Mouse (Mus musculus) layer of hippocampus, adult 9-10 months (tissue): ENCODE measurements at regions not wholly inside any gene's neighbourhood (a gene's known extent, or its start where the extent isn't known, plus 50 kb on each side); places are given as distances from the start of the nearest gene placed in this dataset.
A peak's percentile ranks its signal among the peaks of the same experiment; 100 is the strongest.

Source experiments
- DNase-seq: peaks from one replicate; pipeline ENCODE4 v3.0.0; 2022; ENCODE audit warnings: low spot score

DNA sequence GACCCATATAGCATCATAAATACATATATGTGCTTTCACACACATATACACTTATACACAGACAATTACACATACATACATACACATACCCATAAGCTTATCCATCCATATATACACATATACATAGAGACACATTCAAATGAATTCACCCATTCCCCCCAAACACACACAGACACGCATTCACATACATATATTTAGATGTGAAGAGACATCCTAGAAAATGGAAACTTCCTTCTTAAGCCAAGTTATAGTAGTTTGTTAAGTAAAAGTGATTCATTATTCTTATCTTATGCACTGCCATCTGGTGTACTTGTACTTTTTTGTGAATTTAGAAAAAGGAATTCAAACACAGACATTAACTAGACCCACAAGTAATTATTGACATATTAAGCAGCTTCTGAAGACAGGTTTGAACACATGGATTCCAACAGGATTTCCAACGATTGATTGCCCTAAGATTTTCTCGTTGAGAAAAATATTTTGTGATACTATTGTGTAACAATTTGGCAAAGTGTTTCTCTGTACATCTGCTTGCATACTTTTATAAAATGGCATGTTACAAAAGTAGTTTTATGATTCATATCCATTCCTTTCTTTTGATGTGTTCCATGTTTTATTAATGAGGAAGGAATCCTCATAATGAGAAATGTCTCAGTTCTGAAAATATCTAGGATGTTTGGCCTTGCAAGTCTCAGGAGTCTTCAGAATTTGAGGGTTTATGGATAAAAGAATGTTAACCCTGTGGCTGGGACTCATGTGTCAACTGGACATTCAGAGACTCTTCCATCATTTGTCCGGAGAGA, 1161.5 kb upstream of the Apob start:
- DNase-seq, result peak; percentile 17

DNA sequence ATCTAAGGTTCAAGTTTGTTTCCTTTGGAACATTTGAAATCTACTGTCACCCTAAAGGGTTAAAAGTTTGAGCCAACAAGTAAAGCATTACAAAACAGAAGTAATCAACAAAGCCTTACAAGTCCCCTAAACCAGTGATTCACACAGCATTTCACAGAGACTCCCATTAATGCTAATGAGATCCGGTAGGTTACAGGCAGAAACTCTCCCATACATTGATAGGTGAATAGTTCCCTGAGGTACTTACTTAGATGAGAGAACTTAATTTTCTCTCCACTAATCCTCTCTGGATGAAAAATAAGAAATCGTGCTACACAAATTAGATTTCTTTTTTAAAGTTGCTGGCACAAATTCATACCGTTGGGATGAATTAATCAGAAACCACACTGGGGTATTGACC, 1144.5 kb upstream of the Apob start:
- DNase-seq, result no peak

DNA sequence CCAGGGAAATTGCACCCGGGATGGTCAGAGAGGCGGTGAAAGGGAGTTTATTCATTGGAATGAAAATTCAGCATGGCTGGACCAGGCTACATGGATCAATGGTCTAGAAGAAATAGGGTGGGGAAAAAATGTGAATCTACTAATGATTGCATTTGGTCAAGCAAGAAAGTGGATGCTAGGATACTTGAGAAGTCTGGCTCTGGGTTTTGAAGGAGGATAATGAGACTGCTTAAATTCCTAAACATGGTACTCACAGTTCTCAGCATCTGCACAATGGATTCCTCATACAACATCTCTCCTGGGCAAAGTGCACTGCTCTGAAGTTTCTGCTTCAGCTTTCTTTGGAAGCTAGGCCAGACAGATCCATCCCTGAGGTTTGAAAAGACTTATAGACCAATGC, 1139.9 kb upstream of the Apob start:
- DNase-seq, result no peak

DNA sequence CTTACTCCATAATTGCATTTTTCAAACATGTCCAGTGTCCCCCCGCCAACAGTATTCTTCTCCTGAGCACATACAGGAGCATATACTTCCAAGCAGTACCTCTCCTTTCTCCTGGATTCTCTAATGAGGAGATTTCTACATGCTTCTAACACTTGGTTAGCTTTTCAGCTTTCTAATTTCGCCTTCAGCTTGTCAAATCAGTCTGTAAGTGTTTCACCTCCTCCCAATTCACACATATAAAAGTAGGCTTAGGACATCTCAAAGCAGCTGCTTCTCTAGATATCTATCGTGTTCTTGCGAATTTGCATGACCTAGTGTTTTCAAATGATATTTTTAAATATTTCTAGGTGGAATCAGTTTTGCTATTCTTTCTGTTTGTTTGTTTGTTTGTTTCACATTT, 1129.0 kb upstream of the Apob start:
- DNase-seq, result no peak

DNA sequence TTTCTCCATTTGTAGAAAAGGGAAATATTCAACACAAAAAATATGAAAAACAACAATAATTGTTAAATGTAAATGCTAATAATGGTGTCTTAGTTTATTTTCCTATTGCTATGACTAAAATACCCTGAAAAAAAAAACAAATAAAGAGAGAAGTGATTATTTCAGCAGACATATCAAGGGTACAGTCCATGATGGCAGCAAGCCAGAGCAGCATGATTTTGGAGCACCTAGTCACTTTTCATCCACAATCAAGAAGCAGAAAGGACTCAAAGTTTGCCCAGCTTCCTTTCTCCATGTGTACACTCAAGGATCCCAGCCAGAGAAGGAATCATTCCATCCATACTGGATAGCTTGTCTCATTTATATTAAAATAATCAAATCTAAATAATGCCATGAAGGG, 1111.5 kb upstream of the Apob start:
- DNase-seq, result no peak
